Mouse (Mus musculus): ENCODE results near the gene Tha1. TPM values are rescaled to one million over a fixed set of nuclear protein-coding genes. Genes with fewer than 3 reads are reported as not detected.

The Tha1 gene
- polyA plus RNA-seq (2015; fragmentation: Nextera tagmentation; extraction: Ambion mirVana), result 5.0 and 5.4 TPM in 2 replicates

DNA sequence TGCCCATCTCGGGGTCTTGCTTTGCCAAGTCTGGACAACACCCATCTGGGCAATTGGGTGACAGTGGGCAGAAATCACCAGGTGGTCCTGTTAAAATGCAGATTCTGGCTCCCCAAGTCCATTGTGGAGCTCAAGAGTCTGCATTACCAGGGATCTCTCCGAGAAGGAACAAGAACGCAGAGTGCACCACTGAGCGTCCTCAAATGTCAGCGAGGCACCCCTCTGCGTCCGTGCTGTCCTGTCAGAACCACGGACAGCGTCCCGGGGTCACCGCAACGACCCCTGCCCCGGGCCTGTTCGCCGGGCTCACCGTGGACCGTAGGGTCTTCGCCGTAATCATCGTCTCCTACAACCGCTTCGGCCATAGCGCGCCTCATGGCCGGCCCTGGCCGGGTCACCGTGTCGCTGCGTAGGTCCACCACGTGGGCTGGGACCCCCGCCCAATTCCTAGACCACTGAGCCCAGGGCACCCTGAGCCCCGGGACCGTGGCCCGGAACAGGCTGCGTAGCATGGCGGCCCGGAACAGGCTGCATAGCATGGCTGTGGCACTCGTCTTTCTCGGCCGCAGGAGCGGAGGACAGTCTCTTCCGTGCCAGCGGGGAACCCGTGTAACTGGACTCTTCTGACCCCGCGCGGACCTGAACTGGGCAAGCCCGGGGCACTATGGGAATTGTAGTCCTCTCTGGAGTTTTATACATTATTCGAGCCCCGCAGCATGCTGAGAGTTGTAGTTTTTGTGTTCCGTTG is at the start of gene Tha1:
Gene Tha1, minus strand, starts transcription at position 621 of the 748 bp plus-strand sequence.
- Histone ChIP-seq H3K9me3 (no peaks in the 10 kb centered on the region), H3K4me1 (peaks cover 19% of the 10 kb centered on the region), H3K9ac (peak within 1 kb of the TSS; percentile 55), H3K27ac (peak within 1 kb of the TSS; percentile 46), H3K4me3 (peak within 1 kb of the TSS; percentile 65), H3K36me3 (no peaks in the 10 kb centered on the region), H3K4me2 (peak within 1 kb of the TSS; percentile 97), H3K27me3 (no peaks in the 10 kb centered on the region)
- WGBS, result 1% methylated on average over 51 of the region's 51 CpGs
- ATAC-seq (ENCODE audit: borderline replicate concordance, extremely low read depth, low FRiP score, low TSS enrichment), result peak; percentile 79

DNA sequence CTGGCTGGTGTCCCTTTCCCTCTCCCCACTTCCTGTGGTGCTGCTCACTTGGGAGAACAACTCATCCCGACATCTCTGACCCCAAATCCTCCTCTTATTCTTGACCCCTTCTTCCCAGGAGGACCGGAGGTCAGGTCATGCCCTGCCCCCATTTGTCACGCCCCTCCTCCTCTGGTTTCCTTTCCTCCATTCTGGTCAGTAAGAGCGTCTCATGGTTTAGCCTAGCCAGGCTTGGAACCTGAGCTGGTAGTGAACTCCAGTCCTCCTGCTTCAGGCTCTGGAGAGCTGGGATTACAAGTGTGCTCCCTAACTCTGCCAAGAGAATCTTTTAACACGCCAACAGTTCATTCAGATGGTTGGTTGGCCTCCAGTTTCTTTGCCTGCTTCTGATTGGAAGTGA is 45.9 kb upstream of the Tha1 start:
- Histone ChIP-seq H3K9me3 (0 out of 2 replicates have a peak, but pooled peaks cover 5% of the 10 kb centered on the region), H3K4me3 (no peak overlapping the region), H3K4me1 (0 out of 2 replicates have a peak, but pooled peaks cover 4% of the 10 kb centered on the region), H3K27me3 (no peaks in the 10 kb centered on the region), H3K36me3 (no peaks in the 10 kb centered on the region), H3K4me2 (no peak overlapping the region), H3K9ac (no peak overlapping the region), H3K27ac (no peak overlapping the region)
- no peak for ATAC-seq (ENCODE audit: borderline replicate concordance, extremely low read depth, low FRiP score, low TSS enrichment)
- 20% methylated on average over 5 of the region's 5 CpGs for WGBS

- H3K36me3 ChIP-seq, result no peaks in the 10 kb centered on the region
- ATAC-seq (ENCODE audit: borderline replicate concordance, extremely low read depth, low FRiP score, low TSS enrichment), result no peak
- no peak overlapping the region for H3K4me2 ChIP-seq
- H3K9ac ChIP-seq, result no peak overlapping the region
- H3K4me1 ChIP-seq, result 0 out of 2 replicates have a peak, but pooled peaks cover 4% of the 10 kb centered on the region
- 77% methylated on average over 11 of the region's 11 CpGs for WGBS
- no peak overlapping the region for H3K27ac ChIP-seq
- H3K9me3 ChIP-seq, result 0 out of 2 replicates have a peak, but pooled peaks cover 5% of the 10 kb centered on the region
- H3K4me3 ChIP-seq, result no peak overlapping the region
- no peaks in the 10 kb centered on the region for H3K27me3 ChIP-seq
Measured at GRCm38 (mm10) chr11:117918541-117918940, 45.3 kb upstream of the Tha1 start.

- peaks cover 10% of the 10 kb centered on the region for H3K4me1 ChIP-seq
- 0 out of 2 replicates have a peak, but pooled peaks cover 5% of the 10 kb centered on the region for H3K9me3 ChIP-seq
- H3K9ac ChIP-seq, result no peak overlapping the region
- no peak overlapping the region for H3K4me2 ChIP-seq
- H3K27ac ChIP-seq, result no peak overlapping the region
- ATAC-seq (ENCODE audit: borderline replicate concordance, extremely low read depth, low FRiP score, low TSS enrichment), result no peak
- whole genome bisulfite sequencing, result 88% methylated on average over 7 of the region's 7 CpGs
- no peak overlapping the region for H3K4me3 ChIP-seq
- H3K36me3 ChIP-seq, result no peaks in the 10 kb centered on the region
- no peaks in the 10 kb centered on the region for H3K27me3 ChIP-seq
Measured at GRCm38 (mm10) chr11:117915837-117916236, 42.6 kb upstream of the Tha1 start.

DNA sequence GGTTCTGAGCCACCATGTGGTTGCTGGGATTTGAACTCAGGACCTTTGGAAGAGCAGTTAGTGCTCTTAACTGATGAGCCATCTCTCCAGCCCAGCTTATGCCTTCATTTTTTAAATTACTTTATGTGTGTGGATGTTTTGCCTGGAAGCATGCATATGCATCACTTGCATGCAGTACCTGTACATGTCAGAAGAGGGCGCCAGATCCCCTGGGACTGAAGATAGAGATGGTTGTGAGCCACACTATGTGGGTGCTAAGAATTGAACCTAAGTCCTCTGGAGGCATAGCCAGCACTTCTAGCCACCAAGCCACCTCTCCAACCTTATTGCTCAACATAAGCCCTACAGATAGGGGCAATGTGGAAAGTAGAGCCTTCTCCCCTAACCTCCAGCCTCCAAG is 42.1 kb upstream of the Tha1 start:
- Histone ChIP-seq H3K9me3 (0 out of 2 replicates have a peak, but pooled peaks cover 5% of the 10 kb centered on the region), H3K4me3 (no peak overlapping the region), H3K27me3 (no peaks in the 10 kb centered on the region), H3K27ac (no peak overlapping the region), H3K36me3 (no peaks in the 10 kb centered on the region), H3K9ac (no peak overlapping the region), H3K4me2 (no peak overlapping the region), H3K4me1 (peaks cover 10% of the 10 kb centered on the region)
- no peak for ATAC-seq (ENCODE audit: borderline replicate concordance, extremely low read depth, low FRiP score, low TSS enrichment)
- 70% methylated on average over 1 of the region's 1 CpGs for WGBS

GRCm38 (mm10) chr11:117914531-117914930 is 41.2 kb upstream of the Tha1 start:
- 42% methylated on average over 12 of the region's 12 CpGs for WGBS
- H3K9ac ChIP-seq, result no peak overlapping the region
- 0 out of 2 replicates have a peak, but pooled peaks cover 5% of the 10 kb centered on the region for H3K9me3 ChIP-seq
- H3K4me1 ChIP-seq, result peaks cover 10% of the 10 kb centered on the region
- peak; percentile 16; the same call in 1 of the 2 replicates for ATAC-seq (ENCODE audit: borderline replicate concordance, extremely low read depth, low FRiP score, low TSS enrichment)
- H3K27ac ChIP-seq, result no peak overlapping the region
- no peak overlapping the region for H3K4me2 ChIP-seq
- no peaks in the 10 kb centered on the region for H3K36me3 ChIP-seq
- H3K4me3 ChIP-seq, result no peak overlapping the region
- H3K27me3 ChIP-seq, result no peaks in the 10 kb centered on the region

DNA sequence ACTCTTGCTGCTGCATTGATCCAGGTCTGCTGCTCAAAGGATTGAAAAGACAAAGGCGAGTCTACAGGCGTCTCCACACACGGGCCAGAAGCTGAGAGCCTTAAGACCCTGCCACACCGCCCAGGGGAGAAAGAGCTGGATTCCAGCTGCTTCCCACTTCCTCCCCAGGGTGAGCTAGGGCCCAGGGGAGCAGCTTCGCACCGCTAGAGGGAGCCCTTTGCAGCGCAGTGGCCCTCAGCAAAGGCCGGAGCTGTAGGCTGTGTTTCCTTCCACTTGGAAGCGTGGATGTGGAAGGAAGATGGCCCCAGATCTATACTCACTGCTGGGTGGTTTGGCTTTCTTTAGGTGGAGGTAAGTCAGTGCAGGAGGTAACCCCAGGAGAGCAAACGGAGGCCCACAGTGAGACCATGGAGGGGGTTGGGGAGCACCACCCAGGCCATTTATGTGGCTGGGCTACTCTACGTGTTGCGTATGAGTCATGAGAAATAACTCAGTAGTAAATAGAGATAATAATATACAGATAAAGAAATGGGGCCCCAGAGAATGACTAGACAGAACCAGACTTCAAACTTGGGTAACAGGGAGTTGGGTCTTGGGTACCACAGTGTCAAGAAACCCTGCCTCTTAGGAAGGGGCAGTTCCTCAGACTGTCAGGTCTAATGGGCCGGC is 39.5 kb upstream of the Tha1 start:
- Histone ChIP-seq H3K27ac (peak overlapping the region; percentile 8; the same call in 1 of the 2 replicates), H3K36me3 (no peaks in the 10 kb centered on the region), H3K9me3 (0 out of 2 replicates have a peak, but pooled peaks cover 5% of the 10 kb centered on the region), H3K27me3 (no peaks in the 10 kb centered on the region), H3K4me1 (peaks cover 10% of the 10 kb centered on the region), H3K4me3 (no peak overlapping the region), H3K9ac (no peak overlapping the region), H3K4me2 (peak overlapping the region; percentile 41)
- WGBS, result 29% methylated on average over 13 of the region's 13 CpGs
- ATAC-seq (ENCODE audit: borderline replicate concordance, extremely low read depth, low FRiP score, low TSS enrichment), result peak; percentile 67; the same call in 1 of the 2 replicates

DNA sequence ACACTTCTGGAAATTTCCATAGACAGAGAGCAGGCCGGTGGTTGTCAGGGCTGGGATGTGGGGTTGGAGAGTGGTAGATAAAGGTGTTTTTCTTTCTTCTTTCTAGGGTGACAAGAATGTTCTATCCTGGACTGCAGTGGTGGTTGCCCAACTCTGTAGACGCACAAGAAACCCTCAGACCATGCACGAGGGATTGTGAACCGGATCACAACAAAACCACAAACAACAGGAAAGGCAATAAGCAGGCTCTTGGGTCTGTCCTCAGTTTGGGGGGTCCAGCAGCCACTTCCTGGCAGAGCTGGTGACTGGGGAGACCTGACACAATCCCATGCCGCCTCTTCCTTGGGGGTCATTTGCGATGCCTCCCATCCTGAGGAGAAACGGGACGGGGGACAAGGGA is 36.1 kb upstream of the Tha1 start:
- no peak for ATAC-seq (ENCODE audit: borderline replicate concordance, extremely low read depth, low FRiP score, low TSS enrichment)
- H3K36me3 ChIP-seq, result no peaks in the 10 kb centered on the region
- no peak overlapping the region for H3K4me3 ChIP-seq
- H3K4me1 ChIP-seq, result peaks cover 7% of the 10 kb centered on the region
- H3K9me3 ChIP-seq, result no peaks in the 10 kb centered on the region
- WGBS, result 83% methylated on average over 8 of the region's 8 CpGs
- no peak overlapping the region for H3K4me2 ChIP-seq
- H3K9ac ChIP-seq, result no peak overlapping the region
- no peaks in the 10 kb centered on the region for H3K27me3 ChIP-seq
- H3K27ac ChIP-seq, result no peak overlapping the region

DNA sequence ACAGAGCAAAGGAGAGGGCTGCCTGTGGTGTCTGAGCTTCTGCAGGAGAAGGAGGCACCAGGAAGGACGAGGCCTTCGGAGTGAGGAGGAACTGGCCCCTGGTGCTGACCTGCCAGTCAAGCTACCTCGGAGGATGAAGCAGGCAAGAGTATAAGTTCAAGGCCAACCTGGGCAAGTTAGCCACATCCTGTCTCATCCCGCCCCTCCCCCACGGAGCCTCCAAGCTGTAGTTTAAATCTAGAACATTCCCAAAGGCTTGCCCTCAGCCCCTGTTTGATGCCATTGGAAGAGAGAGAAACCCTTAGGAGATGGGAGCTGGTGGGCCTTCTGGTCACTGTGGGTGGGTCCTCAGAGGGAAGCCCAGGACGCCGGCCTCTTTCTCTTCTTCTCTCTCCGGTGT is 31.2 kb upstream of the Tha1 start:
- H3K4me3 ChIP-seq, result no peak overlapping the region
- H3K4me2 ChIP-seq, result no peak overlapping the region
- 74% methylated on average over 8 of the region's 8 CpGs for WGBS
- no peaks in the 10 kb centered on the region for H3K36me3 ChIP-seq
- H3K27me3 ChIP-seq, result no peaks in the 10 kb centered on the region
- no peaks in the 10 kb centered on the region for H3K9me3 ChIP-seq
- no peak overlapping the region for H3K9ac ChIP-seq
- H3K27ac ChIP-seq, result no peak overlapping the region
- no peak for ATAC-seq (ENCODE audit: borderline replicate concordance, extremely low read depth, low FRiP score, low TSS enrichment)
- H3K4me1 ChIP-seq, result no peaks in the 10 kb centered on the region

DNA sequence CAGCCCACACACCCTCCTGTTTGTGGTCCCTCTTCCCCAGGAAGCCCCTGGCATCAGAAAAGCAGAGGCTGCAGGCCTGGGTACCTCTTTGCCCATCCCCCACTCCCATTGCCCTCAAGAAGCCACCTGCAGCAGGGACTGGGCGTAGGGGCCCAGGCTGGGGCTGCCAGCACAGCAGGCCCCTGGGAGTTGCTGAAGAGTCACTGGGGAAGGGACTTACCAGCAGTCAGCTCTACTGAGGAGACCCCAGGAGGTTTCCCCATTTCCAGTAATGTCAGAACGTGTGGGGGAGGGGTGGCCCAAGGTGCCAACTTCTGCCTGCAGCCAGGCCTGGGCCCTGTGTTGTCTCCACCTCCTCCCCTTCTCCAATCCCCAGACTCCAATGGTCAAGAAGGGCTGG is 29.0 kb upstream of the Tha1 start:
- Histone ChIP-seq H3K4me3 (no peak overlapping the region), H3K36me3 (no peaks in the 10 kb centered on the region), H3K9ac (no peak overlapping the region), H3K27me3 (no peaks in the 10 kb centered on the region), H3K4me1 (no peaks in the 10 kb centered on the region), H3K9me3 (no peaks in the 10 kb centered on the region), H3K27ac (no peak overlapping the region), H3K4me2 (no peak overlapping the region)
- ATAC-seq (ENCODE audit: borderline replicate concordance, extremely low read depth, low FRiP score, low TSS enrichment), result no peak
- WGBS, result 63% methylated on average over 2 of the region's 2 CpGs

DNA sequence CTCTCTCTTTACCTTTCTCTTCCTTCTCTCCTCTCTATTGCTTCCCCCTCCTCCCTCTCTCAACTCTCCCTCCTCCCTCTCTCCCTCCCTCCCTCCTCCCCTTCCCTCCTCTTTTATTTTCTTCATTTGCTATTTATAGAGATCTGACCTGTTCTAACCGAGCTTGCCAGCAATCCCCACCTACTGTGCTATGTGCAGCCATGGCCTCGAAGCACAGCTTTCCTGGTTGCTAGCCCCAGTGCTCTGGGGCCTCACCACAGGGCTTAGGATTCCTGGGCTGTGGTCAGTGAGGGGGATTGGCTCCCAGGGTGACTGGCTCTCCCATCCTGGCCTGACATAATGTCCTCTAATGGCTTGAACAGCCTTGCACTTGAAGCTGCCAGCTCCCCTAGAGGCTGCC is 23.3 kb upstream of the Tha1 start:
- Histone ChIP-seq H3K36me3 (no peaks in the 10 kb centered on the region), H3K9me3 (no peaks in the 10 kb centered on the region), H3K9ac (no peak overlapping the region), H3K4me1 (peaks cover 1% of the 10 kb centered on the region; the same call in 1 of the 2 replicates), H3K27me3 (no peaks in the 10 kb centered on the region), H3K4me2 (no peak overlapping the region), H3K4me3 (no peak overlapping the region), H3K27ac (no peak overlapping the region)
- WGBS, result 32% methylated on average over 2 of the region's 2 CpGs
- ATAC-seq (ENCODE audit: borderline replicate concordance, extremely low read depth, low FRiP score, low TSS enrichment), result no peak

DNA sequence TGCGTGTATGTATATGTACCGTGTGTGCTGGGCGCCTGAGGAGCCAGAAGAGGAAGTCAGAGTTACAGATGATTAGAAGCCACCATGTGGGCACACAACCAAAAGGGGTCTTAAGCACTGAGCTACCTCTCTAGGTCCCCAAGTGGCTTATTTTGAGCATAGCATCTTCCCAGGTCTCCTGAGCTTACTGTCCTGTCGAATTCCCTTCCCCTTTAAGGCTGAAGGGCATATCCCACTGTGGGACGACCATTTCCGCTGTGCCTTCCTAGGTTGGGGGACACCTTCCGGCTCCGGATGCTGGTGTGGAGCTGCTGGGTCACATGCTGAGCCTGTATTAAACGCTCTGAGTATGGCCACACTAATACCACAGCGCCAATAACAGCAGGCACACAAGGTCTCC is 21.4 kb upstream of the Tha1 start:
- Histone ChIP-seq H3K9me3 (no peaks in the 10 kb centered on the region), H3K36me3 (no peaks in the 10 kb centered on the region), H3K27me3 (no peaks in the 10 kb centered on the region), H3K4me1 (peaks cover 17% of the 10 kb centered on the region), H3K4me3 (no peak overlapping the region), H3K27ac (no peak overlapping the region), H3K4me2 (no peak overlapping the region), H3K9ac (no peak overlapping the region)
- ATAC-seq (ENCODE audit: borderline replicate concordance, extremely low read depth, low FRiP score, low TSS enrichment), result no peak
- WGBS, result 48% methylated on average over 10 of the region's 10 CpGs

Measured in lung, embryonic 15.5 days (tissue).